Mouse (Mus musculus): ENCODE data around the gene Nedd4.

Nedd4 gene

GRCm38 (mm10) chr9:72683268-72683667 lies 21.1 kb downstream of the Nedd4 start:
- no peak for DNase-seq

GRCm38 (mm10) chr9:72685231-72685630 lies 23.1 kb downstream of the Nedd4 start:
- no peak for DNase-seq

- no peak for DNase-seq
These were observed 24.4 kb downstream of the Nedd4 start for GRCm38 (mm10) chr9:72686506-72686905.

- DNase-seq = no peak
These were observed 27.4 kb downstream of the Nedd4 start for GRCm38 (mm10) chr9:72689522-72689921.

GRCm38 (mm10) chr9:72690811-72691210 lies 28.7 kb downstream of the Nedd4 start:
- DNase-seq = no peak

GRCm38 (mm10) chr9:72691942-72692341 lies 29.8 kb downstream of the Nedd4 start:
- no peak for DNase-seq

- DNase-seq = no peak
These were observed 31.0 kb downstream of the Nedd4 start for GRCm38 (mm10) chr9:72693081-72693696.

GRCm38 (mm10) chr9:72693861-72694260 lies 31.7 kb downstream of the Nedd4 start:
- no peak for DNase-seq

GRCm38 (mm10) chr9:72696508-72696907 lies 34.4 kb downstream of the Nedd4 start:
- DNase-seq = no peak

- no peak for DNase-seq
These were observed 35.6 kb downstream of the Nedd4 start for GRCm38 (mm10) chr9:72697779-72698178.

GRCm38 (mm10) chr9:72699702-72700101 lies 37.6 kb downstream of the Nedd4 start:
- DNase-seq = peak; percentile 56

GRCm38 (mm10) chr9:72701441-72701840 lies 39.3 kb downstream of the Nedd4 start:
- DNase-seq = no peak

GRCm38 (mm10) chr9:72702075-72702474 lies 39.9 kb downstream of the Nedd4 start:
- peak; percentile 61 for DNase-seq

GRCm38 (mm10) chr9:72703142-72703541 lies 41.0 kb downstream of the Nedd4 start:
- no peak for DNase-seq

GRCm38 (mm10) chr9:72703754-72704153 lies 41.6 kb downstream of the Nedd4 start:
- DNase-seq = no peak

- no peak for DNase-seq
These were observed 43.1 kb downstream of the Nedd4 start for GRCm38 (mm10) chr9:72705270-72705669.

GRCm38 (mm10) chr9:72707999-72708398 lies 45.9 kb downstream of the Nedd4 start:
- no peak for DNase-seq

GRCm38 (mm10) chr9:72708690-72709089 lies 46.5 kb downstream of the Nedd4 start:
- no peak for DNase-seq

GRCm38 (mm10) chr9:72710060-72710459 lies 47.9 kb downstream of the Nedd4 start:
- no peak for DNase-seq

- no peak for DNase-seq
These were observed 52.8 kb downstream of the Nedd4 start for GRCm38 (mm10) chr9:72714945-72715344.

GRCm38 (mm10) chr9:72716200-72716599 lies 54.1 kb downstream of the Nedd4 start:
- DNase-seq = no peak

GRCm38 (mm10) chr9:72719143-72719542 lies 57.0 kb downstream of the Nedd4 start:
- DNase-seq = no peak

- DNase-seq = no peak
These were observed 59.1 kb downstream of the Nedd4 start for GRCm38 (mm10) chr9:72721221-72721620.

- DNase-seq = no peak
These were observed 60.5 kb downstream of the Nedd4 start for GRCm38 (mm10) chr9:72722622-72723021.

GRCm38 (mm10) chr9:72724491-72725221 lies 62.5 kb downstream of the Nedd4 start:
- no peak for DNase-seq

Measured in cerebellum, adult 9-10 months (tissue).